Mouse (Mus musculus): ENCODE measurements around the gene Dner. TPM values are rescaled to one million over a fixed set of nuclear protein-coding genes. Genes with fewer than 3 reads are reported as not detected.

The Dner gene
- polyA plus RNA-seq, 1 experiment from 2014 or later, result 3.4 TPM

- no peak for ATAC-seq (ENCODE audit: insufficient number of reproducible peaks, low FRiP score, low TSS enrichment, low read depth)
- Histone ChIP-seq H3K9ac (no peak overlapping the region), H3K27me3 (peaks cover 39% of the 10 kb centered on the region), H3K4me2 (no peak overlapping the region), H3K9me3 (no peaks in the 10 kb centered on the region), H3K4me1 (peaks cover 12% of the 10 kb centered on the region), H3K4me3 (no peak overlapping the region), H3K27ac (no peak overlapping the region), H3K36me3 (no peaks in the 10 kb centered on the region)
- 4% methylated on average over 2 of the region's 2 CpGs for WGBS
Observed at GRCm38 (mm10) chr1:84697136-84697535, 1.1 kb upstream of the Dner start.

GRCm38 (mm10) chr1:84694688-84695474, 1.1 kb downstream of the Dner start:
- Histone ChIP-seq H3K9ac (no peak overlapping the region), H3K27ac (no peak overlapping the region), H3K9me3 (no peaks in the 10 kb centered on the region), H3K4me2 (peak overlapping the region; percentile 89), H3K27me3 (peaks cover 41% of the 10 kb centered on the region), H3K4me3 (peak overlapping the region; percentile 44), H3K4me1 (peaks cover 12% of the 10 kb centered on the region), H3K36me3 (no peaks in the 10 kb centered on the region)
- 13% methylated on average over 26 of the region's 26 CpGs for WGBS
- 0 out of 2 replicates have a peak, but pooled peaks have one; percentile 10 for ATAC-seq (ENCODE audit: insufficient number of reproducible peaks, low FRiP score, low TSS enrichment, low read depth)

GRCm38 (mm10) chr1:84677910-84678309, 18.1 kb downstream of the Dner start:
- H3K4me3 ChIP-seq, result no peak overlapping the region
- no peak overlapping the region for H3K9ac ChIP-seq
- no peaks in the 10 kb centered on the region for H3K36me3 ChIP-seq
- H3K4me1 ChIP-seq, result no peaks in the 10 kb centered on the region
- no peak overlapping the region for H3K27ac ChIP-seq
- no peak for ATAC-seq (ENCODE audit: insufficient number of reproducible peaks, low FRiP score, low TSS enrichment, low read depth)
- H3K4me2 ChIP-seq, result no peak overlapping the region
- H3K9me3 ChIP-seq, result no peaks in the 10 kb centered on the region
- 64% methylated on average over 4 of the region's 4 CpGs for WGBS
- no peaks in the 10 kb centered on the region for H3K27me3 ChIP-seq

- ATAC-seq (ENCODE audit: insufficient number of reproducible peaks, low FRiP score, low TSS enrichment, low read depth), result no peak
- no peak overlapping the region for H3K9ac ChIP-seq
Observed at GRCm38 (mm10) chr1:84668100-84668846, 27.7 kb downstream of the Dner start.

GRCm38 (mm10) chr1:84667660-84668059, 28.4 kb downstream of the Dner start:
- ATAC-seq (ENCODE audit: insufficient number of reproducible peaks, low FRiP score, low TSS enrichment, low read depth), result no peak
- H3K4me2 ChIP-seq, result no peak overlapping the region
- H3K4me1 ChIP-seq, result no peaks in the 10 kb centered on the region
- H3K4me3 ChIP-seq, result no peak overlapping the region
- H3K36me3 ChIP-seq, result no peaks in the 10 kb centered on the region
- H3K9me3 ChIP-seq, result no peaks in the 10 kb centered on the region
- no peaks in the 10 kb centered on the region for H3K27me3 ChIP-seq
- H3K27ac ChIP-seq, result no peak overlapping the region
- no peak overlapping the region for H3K9ac ChIP-seq
- 77% methylated on average over 4 of the region's 4 CpGs for WGBS

More at GRCm38 (mm10) chr1:84668100-84668846, 27.7 kb downstream of the Dner start:
- 78% methylated on average over 7 of the region's 7 CpGs for WGBS
- Histone ChIP-seq H3K27ac (no peak overlapping the region), H3K9me3 (no peaks in the 10 kb centered on the region), H3K4me2 (no peak overlapping the region), H3K36me3 (no peaks in the 10 kb centered on the region), H3K4me1 (no peaks in the 10 kb centered on the region), H3K27me3 (no peaks in the 10 kb centered on the region), H3K4me3 (no peak overlapping the region)

- Histone ChIP-seq H3K27ac (no peak overlapping the region), H3K9me3 (no peaks in the 10 kb centered on the region), H3K4me2 (no peak overlapping the region), H3K36me3 (no peaks in the 10 kb centered on the region), H3K4me1 (no peaks in the 10 kb centered on the region), H3K9ac (no peak overlapping the region), H3K27me3 (no peaks in the 10 kb centered on the region), H3K4me3 (no peak overlapping the region)
- 52% methylated on average over 4 of the region's 4 CpGs for WGBS
- no peak for ATAC-seq (ENCODE audit: insufficient number of reproducible peaks, low FRiP score, low TSS enrichment, low read depth)
Observed at GRCm38 (mm10) chr1:84664377-84665118, 31.5 kb downstream of the Dner start.

- Histone ChIP-seq H3K27ac (no peak overlapping the region), H3K4me1 (no peaks in the 10 kb centered on the region), H3K36me3 (no peaks in the 10 kb centered on the region), H3K9me3 (no peaks in the 10 kb centered on the region), H3K4me2 (no peak overlapping the region), H3K9ac (no peak overlapping the region), H3K27me3 (no peaks in the 10 kb centered on the region), H3K4me3 (no peak overlapping the region)
- ATAC-seq (ENCODE audit: insufficient number of reproducible peaks, low FRiP score, low TSS enrichment, low read depth), result no peak
- WGBS, result 90% methylated on average over 2 of the region's 2 CpGs
Observed at GRCm38 (mm10) chr1:84646781-84647180, 49.2 kb downstream of the Dner start.

- WGBS, result 62% methylated on average over 4 of the region's 4 CpGs
Observed at GRCm38 (mm10) chr1:84640463-84640862, 55.6 kb downstream of the Dner start.

GRCm38 (mm10) chr1:84636890-84637289, 59.1 kb downstream of the Dner start:
- WGBS, result 36% methylated on average over 6 of the region's 6 CpGs

More at GRCm38 (mm10) chr1:84640463-84640862, 55.6 kb downstream of the Dner start:
- H3K4me3 ChIP-seq, result no peak overlapping the region
- no peaks in the 10 kb centered on the region for H3K9me3 ChIP-seq
- H3K27me3 ChIP-seq, result no peaks in the 10 kb centered on the region
- H3K4me1 ChIP-seq, result no peaks in the 10 kb centered on the region
- ATAC-seq (ENCODE audit: insufficient number of reproducible peaks, low FRiP score, low TSS enrichment, low read depth), result no peak
- no peak overlapping the region for H3K27ac ChIP-seq
- H3K36me3 ChIP-seq, result no peaks in the 10 kb centered on the region
- no peak overlapping the region for H3K9ac ChIP-seq
- no peak overlapping the region for H3K4me2 ChIP-seq

GRCm38 (mm10) chr1:84628244-84628643, 67.8 kb downstream of the Dner start:
- Histone ChIP-seq H3K4me1 (no peaks in the 10 kb centered on the region), H3K27ac (no peak overlapping the region), H3K4me2 (no peak overlapping the region), H3K27me3 (no peaks in the 10 kb centered on the region), H3K4me3 (no peak overlapping the region), H3K36me3 (no peaks in the 10 kb centered on the region), H3K9ac (no peak overlapping the region), H3K9me3 (no peaks in the 10 kb centered on the region)
- no peak for ATAC-seq (ENCODE audit: insufficient number of reproducible peaks, low FRiP score, low TSS enrichment, low read depth)
- WGBS, result 70% methylated on average over 6 of the region's 6 CpGs

More at GRCm38 (mm10) chr1:84636890-84637289, 59.1 kb downstream of the Dner start:
- H3K4me2 ChIP-seq, result no peak overlapping the region
- ATAC-seq (ENCODE audit: insufficient number of reproducible peaks, low FRiP score, low TSS enrichment, low read depth), result no peak
- no peaks in the 10 kb centered on the region for H3K27me3 ChIP-seq
- no peaks in the 10 kb centered on the region for H3K4me1 ChIP-seq
- no peaks in the 10 kb centered on the region for H3K36me3 ChIP-seq
- no peak overlapping the region for H3K4me3 ChIP-seq
- no peak overlapping the region for H3K9ac ChIP-seq
- H3K27ac ChIP-seq, result no peak overlapping the region
- H3K9me3 ChIP-seq, result no peaks in the 10 kb centered on the region

GRCm38 (mm10) chr1:84622978-84623554, 73.0 kb downstream of the Dner start:
- Histone ChIP-seq H3K27me3 (no peaks in the 10 kb centered on the region), H3K27ac (no peak overlapping the region), H3K4me2 (no peak overlapping the region), H3K36me3 (no peaks in the 10 kb centered on the region), H3K4me3 (no peak overlapping the region), H3K4me1 (no peaks in the 10 kb centered on the region), H3K9ac (no peak overlapping the region), H3K9me3 (no peaks in the 10 kb centered on the region)
- 23% methylated on average over 12 of the region's 12 CpGs for whole genome bisulfite sequencing
- ATAC-seq (ENCODE audit: insufficient number of reproducible peaks, low FRiP score, low TSS enrichment, low read depth), result no peak
